Mouse (Mus musculus): Measurements from ENCODE around the gene Clcn7.

The Clcn7 gene

GRCm38 (mm10) chr17:25130060-25130459, 3.1 kb upstream of the Clcn7 start:
- no peak for DNase-seq

- no peak for DNase-seq
These were observed 2.4 kb downstream of the Clcn7 start for GRCm38 (mm10) chr17:25135622-25136021.

- no peak for DNase-seq
These were observed 5.6 kb downstream of the Clcn7 start for GRCm38 (mm10) chr17:25138803-25139202.

GRCm38 (mm10) chr17:25139960-25140359, 6.8 kb downstream of the Clcn7 start:
- no peak for DNase-seq

DNA sequence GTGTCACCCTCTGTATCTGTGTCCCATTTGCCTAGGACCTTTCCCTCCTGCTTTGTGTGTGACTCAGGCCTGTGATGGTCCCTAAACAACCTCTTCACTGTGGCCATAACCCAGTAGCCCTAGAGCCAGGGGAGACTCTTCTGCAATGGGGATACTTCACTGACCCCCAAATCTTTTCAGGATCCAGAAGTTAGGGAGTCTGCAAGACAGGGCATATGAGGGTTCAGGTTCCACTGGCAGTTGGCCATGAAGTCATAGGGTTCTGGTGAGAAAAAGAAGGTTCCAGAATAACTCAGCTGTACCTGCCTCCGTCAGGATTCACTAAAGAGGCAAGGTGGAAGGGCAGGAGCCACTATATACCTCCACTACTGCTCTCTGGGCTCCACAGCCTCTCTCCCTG, 29.0 kb downstream of the Clcn7 start, which contains the start of gene Ccdc154:
Ccdc154 (plus strand) TSS at position 301 of the 400 bp plus-strand sequence.
- no peak for DNase-seq

GRCm38 (mm10) chr17:25163387-25163786, 30.2 kb downstream of the Clcn7 start:
- DNase-seq = no peak

DNA sequence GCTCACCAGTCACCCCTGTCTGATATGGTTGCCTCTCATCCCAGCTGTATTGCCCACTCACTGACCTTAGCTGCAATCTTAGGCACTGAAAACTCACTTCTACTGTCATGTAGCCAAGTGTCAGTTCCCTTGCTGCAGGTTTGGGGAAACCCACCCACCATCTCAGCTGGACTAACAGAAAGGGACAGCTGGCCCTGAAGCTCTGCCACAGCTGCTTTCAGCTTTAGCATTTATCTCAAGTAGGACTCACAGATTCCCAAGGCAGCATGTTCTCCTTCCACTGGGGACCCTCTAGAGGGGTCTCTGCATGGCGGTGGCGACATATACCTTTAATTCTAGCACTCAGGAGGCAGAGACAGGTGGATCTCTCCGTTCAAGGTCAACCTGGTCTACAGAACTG, 31.6 kb downstream of the Clcn7 start:
- DNase-seq = no peak

GRCm38 (mm10) chr17:25165970-25166671, 32.9 kb downstream of the Clcn7 start:
- no peak for DNase-seq

GRCm38 (mm10) chr17:25169706-25170105, 36.5 kb downstream of the Clcn7 start:
- no peak for DNase-seq

DNA sequence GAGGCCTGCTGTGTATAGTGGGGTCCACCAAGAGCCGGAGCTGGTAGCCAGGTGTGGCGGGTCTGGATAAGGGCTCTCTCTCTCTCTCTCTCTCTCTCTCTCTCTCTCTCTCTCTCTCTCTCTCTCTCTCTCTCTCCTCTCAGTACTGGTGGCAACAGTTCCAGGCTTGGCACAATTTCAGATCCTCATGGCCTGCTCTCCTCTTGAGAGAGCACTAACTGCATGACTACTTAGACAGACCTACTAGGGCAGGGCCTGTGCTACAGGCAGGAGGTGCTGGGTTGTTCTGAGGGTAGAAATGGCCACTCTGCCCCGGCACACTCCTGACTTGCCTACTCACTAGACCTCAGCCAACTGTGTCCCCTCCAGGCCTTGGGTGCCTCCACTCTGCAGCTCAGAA, 39.4 kb downstream of the Clcn7 start:
- no peak for DNase-seq

DNA sequence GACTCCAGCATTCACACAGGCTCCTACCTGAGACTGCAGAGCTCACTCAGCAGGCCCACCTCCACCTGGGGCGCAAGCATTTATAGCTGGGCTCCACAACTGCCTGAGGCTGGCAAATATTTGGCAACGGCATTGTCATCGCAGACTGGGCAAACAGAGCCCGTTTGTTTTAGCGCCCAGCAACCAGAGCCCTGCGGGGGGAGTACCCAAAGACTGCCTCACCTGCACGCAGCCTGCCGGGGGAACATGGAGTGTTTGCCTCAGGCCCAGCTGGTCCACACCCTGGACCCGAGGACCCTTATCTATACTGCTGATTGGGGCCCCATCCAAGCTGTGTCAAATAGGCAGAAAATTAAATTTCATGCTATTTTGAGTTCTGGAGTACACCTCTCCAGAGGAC, 42.2 kb downstream of the Clcn7 start, which contains the start of gene Gm38655:
Gm38655 (minus strand) TSS at position 61 of the 400 bp plus-strand sequence.
- no peak for DNase-seq

- DNase-seq = no peak
These were observed 50.0 kb downstream of the Clcn7 start for GRCm38 (mm10) chr17:25183232-25183631.

- DNase-seq = peak; percentile 96
These were observed 51.0 kb downstream of the Clcn7 start, which contains the start of gene BC003965 for GRCm38 (mm10) chr17:25184129-25184691. Gene BC003965 (plus strand): TSS chr17:25184554.

GRCm38 (mm10) chr17:25184961-25185360, 51.8 kb downstream of the Clcn7 start:
- no peak for DNase-seq

DNA sequence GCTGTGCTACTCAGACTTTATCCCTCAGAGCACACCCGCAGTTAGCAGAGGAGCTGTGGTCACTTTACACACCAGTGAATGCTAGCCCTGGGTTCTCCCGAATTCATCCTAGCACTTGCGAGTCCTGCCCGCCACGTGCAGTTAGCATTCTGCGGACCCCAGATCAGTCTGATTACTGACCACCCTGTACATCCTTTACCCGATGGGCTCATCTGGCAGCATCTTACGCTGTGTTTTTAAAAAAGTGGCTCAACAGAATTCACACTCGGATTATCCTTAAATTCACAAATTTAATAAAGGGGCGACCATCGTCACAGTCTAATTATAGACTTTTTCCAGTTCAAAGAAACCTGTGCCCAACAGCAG, 54.6 kb downstream of the Clcn7 start:
- no peak for DNase-seq

- peak; percentile 48 for DNase-seq
These were observed 55.2 kb downstream of the Clcn7 start, which contains the start of gene Unkl for GRCm38 (mm10) chr17:25188150-25189031. Gene Unkl (plus strand): TSS chr17:25188397.

DNA sequence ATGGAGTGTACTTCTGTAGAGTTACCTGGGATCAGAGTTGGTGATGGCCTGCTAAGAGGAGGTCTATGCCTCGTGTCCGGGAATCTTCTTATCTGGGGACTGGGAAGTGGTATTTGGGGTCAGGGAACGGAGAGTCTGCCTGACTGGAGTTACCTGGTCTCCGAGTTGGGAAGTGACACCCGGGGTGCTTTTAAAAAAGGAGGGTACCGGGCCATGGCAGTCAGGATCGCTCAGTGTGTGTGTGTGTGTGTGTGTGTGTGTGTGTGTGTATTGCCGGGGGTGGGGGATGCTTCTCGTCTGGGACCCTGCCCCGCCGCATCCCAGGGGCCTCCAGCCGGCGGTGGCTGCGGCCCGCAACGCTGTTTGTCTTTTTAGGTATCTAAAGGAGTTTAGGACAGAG, 55.9 kb downstream of the Clcn7 start:
- no peak for DNase-seq

DNA sequence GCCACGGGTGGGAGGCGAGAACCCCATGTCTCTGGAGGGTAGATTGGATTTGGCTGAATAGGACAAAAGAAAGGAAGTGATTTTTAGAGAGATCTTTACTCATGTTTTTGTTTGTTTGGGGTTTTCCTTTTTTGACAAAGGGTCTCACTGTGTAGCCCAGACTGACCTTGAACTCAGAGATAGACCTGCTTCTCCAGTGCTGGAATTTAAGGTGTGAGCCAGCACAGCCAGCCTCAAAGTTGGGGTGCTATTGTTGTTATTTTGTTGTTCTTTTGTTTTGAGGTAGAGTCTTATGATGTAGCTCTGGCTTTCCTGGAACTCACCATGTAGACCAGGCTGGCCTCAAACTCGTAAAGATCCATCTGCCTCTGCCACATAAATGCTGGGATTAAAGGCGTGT, 69.2 kb downstream of the Clcn7 start:
- DNase-seq = no peak

GRCm38 (mm10) chr17:25210006-25210405, 76.8 kb downstream of the Clcn7 start:
- no peak for DNase-seq

- DNase-seq = peak; percentile 77
These were observed 77.7 kb downstream of the Clcn7 start for GRCm38 (mm10) chr17:25210680-25211466.

DNA sequence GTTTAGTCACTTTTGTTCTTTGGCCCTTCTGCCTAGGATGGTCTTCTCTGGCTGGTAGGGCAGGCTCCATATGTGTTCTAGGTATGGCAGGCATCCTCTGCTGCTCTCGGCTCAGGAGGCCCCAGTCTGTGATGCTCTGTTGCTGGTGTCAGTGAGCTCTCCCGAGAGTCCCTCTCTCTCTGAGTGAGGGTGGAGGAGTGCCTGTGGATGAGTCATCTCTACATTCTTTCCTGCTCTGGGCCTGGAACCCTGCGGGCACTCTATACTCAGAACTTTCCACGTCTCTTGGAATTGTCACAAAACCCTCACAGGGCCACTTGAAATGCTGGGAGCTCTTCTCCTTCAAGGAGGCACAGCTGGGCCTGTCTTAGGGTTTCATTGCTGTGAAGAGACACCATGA, 78.5 kb downstream of the Clcn7 start:
- DNase-seq = no peak

Measured in cerebellum, adult 11 months (tissue).